ENCODE assay signal across 8 mouse cellular contexts in genomic region chr1:74304339-74304790, GRCm38 (mm10). TPM values are rescaled to one million over a fixed set of nuclear protein-coding genes. Genes with fewer than 3 reads are reported as not detected.
DNase-seq lines count a peak whose midpoint lies in the region; ATAC-seq and TF ChIP-seq lines count a peak whose summit lies in the region.

No protein-coding gene starts in this region.

- no peak for DNase-seq in left cerebral cortex, adult 2 months (ENCODE audit: extremely low spot score in 1 of 2, low spot score in 2 of 2)
- DNase-seq in left cerebral cortex, adult 8-10 months (ENCODE audit: low spot score in 2 of 2), result no peak
- DNase-seq in limb, embryonic 14.5 days (ENCODE audit: low spot score), result peak; percentile 46
- no peak for DNase-seq in urinary bladder, postnatal 10 days (ENCODE audit: low spot score)
- DNase-seq in left cerebral cortex, adult 18-20 months (ENCODE audit: low spot score in 2 of 2), result no peak
- no peak for DNase-seq in right cerebral cortex, postnatal 4 days

- H3K9me3 ChIP-seq in embryonic facial prominence, embryonic 15.5 days (replicated peaks), result no peaks in the 10 kb centered on the region
- H3K9me3 ChIP-seq in limb, embryonic 14.5 days (ENCODE audit: control insufficient read depth, low read length), result no peaks in the 10 kb centered on the region
- no peaks in the 10 kb centered on the region for H3K9me3 ChIP-seq in neural tube, embryonic 14.5 days (ENCODE audit: control insufficient read depth, low read length)

- no peaks in the 10 kb centered on the region for H3K27me3 ChIP-seq in embryonic facial prominence, embryonic 15.5 days
- no peaks in the 10 kb centered on the region for H3K27me3 ChIP-seq in limb, embryonic 14.5 days (ENCODE audit: control insufficient read depth, insufficient read depth, low read length)
- no peaks in the 10 kb centered on the region for H3K27me3 ChIP-seq in neural tube, embryonic 14.5 days (ENCODE audit: control insufficient read depth, insufficient read depth, low read length)

- no peak; the same call in 1 of the 2 replicates for TF ChIP-seq POLR2A in limb, embryonic 14.5 days (IDR thresholded peaks at IDR 0.05; ENCODE audit: borderline replicate concordance, extremely low read depth, insufficient read depth, insufficient read length)

- H3K9ac ChIP-seq in embryonic facial prominence, embryonic 15.5 days, result peak overlapping the region; percentile 77
- H3K9ac ChIP-seq in limb, embryonic 14.5 days (ENCODE audit: low read depth, low read length, severe bottlenecking), result peak overlapping the region; percentile 87
- peak overlapping the region; percentile 43; the same call in 1 of the 2 replicates for H3K9ac ChIP-seq in neural tube, embryonic 14.5 days (replicated peaks; ENCODE audit: low read depth, low read length)

- H3K27ac ChIP-seq in left cerebral cortex, adult 2 months, result peak overlapping the region; percentile 85
- peak overlapping the region; percentile 93 for H3K27ac ChIP-seq in embryonic facial prominence, embryonic 15.5 days (replicated peaks)
- H3K27ac ChIP-seq in limb, embryonic 14.5 days (replicated peaks; ENCODE audit: low read depth, low read length), result peak overlapping the region; percentile 88
- 0 out of 2 replicates have a peak overlapping the region, but pooled peaks have one; percentile 22 for H3K27ac ChIP-seq in neural tube, embryonic 14.5 days (ENCODE audit: low read depth, low read length)

- 4% methylated on average over 12 of the region's 12 CpGs for WGBS in embryonic facial prominence, embryonic 15.5 days
- 2% methylated on average over 12 of the region's 12 CpGs for WGBS in limb, embryonic 14.5 days
- WGBS in neural tube, embryonic 14.5 days, result 9% methylated on average over 12 of the region's 12 CpGs

- no peak for ATAC-seq in embryonic facial prominence, embryonic 15.5 days (ENCODE audit: insufficient number of reproducible peaks, low FRiP score, low TSS enrichment, low read depth)
- no peak; the same call in 1 of the 2 replicates for ATAC-seq in limb, embryonic 14.5 days (ENCODE audit: low FRiP score, low read depth)
- no peak for ATAC-seq in neural tube, embryonic 14.5 days (ENCODE audit: low read depth)

- no peaks in the 10 kb centered on the region for H3K36me3 ChIP-seq in embryonic facial prominence, embryonic 15.5 days
- no peaks in the 10 kb centered on the region for H3K36me3 ChIP-seq in limb, embryonic 14.5 days (ENCODE audit: control insufficient read depth, insufficient read depth, low read length)
- no peaks in the 10 kb centered on the region for H3K36me3 ChIP-seq in neural tube, embryonic 14.5 days (ENCODE audit: control insufficient read depth, insufficient read depth, low read length)

- TF ChIP-seq CTCF in left cerebral cortex, adult 2 months (IDR thresholded peaks at IDR 0.05), result no peak

- H3K4me3 ChIP-seq in left cerebral cortex, adult 2 months, result peak overlapping the region; percentile 82
- peak overlapping the region; percentile 79 for H3K4me3 ChIP-seq in embryonic facial prominence, embryonic 15.5 days (replicated peaks)
- peak overlapping the region; percentile 74 for H3K4me3 ChIP-seq in limb, embryonic 14.5 days (replicated peaks; ENCODE audit: low read length)
- peak overlapping the region; percentile 38 for H3K4me3 ChIP-seq in neural tube, embryonic 14.5 days (ENCODE audit: low read depth, low read length)

- intact Hi-C loops in left cerebral cortex, adult 2 months (cut with DNase I), result no loop called here

- H3K4me2 ChIP-seq in embryonic facial prominence, embryonic 15.5 days (replicated peaks), result peak overlapping the region; percentile 73
- H3K4me2 ChIP-seq in limb, embryonic 14.5 days (replicated peaks; ENCODE audit: low read depth, low read length, severe bottlenecking), result peak overlapping the region; percentile 73
- H3K4me2 ChIP-seq in neural tube, embryonic 14.5 days (ENCODE audit: low read depth, low read length), result peak overlapping the region; percentile 60

- H3K4me1 ChIP-seq in embryonic facial prominence, embryonic 15.5 days, result peaks cover 27% of the 10 kb centered on the region
- H3K4me1 ChIP-seq in limb, embryonic 14.5 days (ENCODE audit: control insufficient read depth, insufficient read depth, low read length), result peaks cover 6% of the 10 kb centered on the region
- H3K4me1 ChIP-seq in neural tube, embryonic 14.5 days (ENCODE audit: control insufficient read depth, insufficient read depth, low read length), result peaks cover 7% of the 10 kb centered on the region; the same call in 1 of the 2 replicates

RNA-seq across cellular contexts. Expression of gene Tmbim1, which starts 1.1 kb away (rescaled TPM):
- total RNA-seq in left cerebral cortex, adult 2 months (2021), result 10 to 100 TPM; 19.4 to 22.0 TPM
- 10 to 100 TPM; 28.2 to 32.3 (median 31.4) TPM for total RNA-seq in left cerebral cortex, adult 8-10 months (2022)
- polyA plus RNA-seq in embryonic facial prominence, embryonic 15.5 days (2015; fragmentation: Nextera tagmentation; extraction: Ambion mirVana), result 56.6 and 63.9 TPM in 2 replicates
- polyA plus RNA-seq in limb, embryonic 14.5 days (2012; rRNA removed), result 48.0 and 102 TPM in 2 replicates
- 37.7 and 41.7 TPM in 2 replicates for polyA plus RNA-seq in limb, embryonic 14.5 days (2014; fragmentation: Nextera tagmentation; extraction: Ambion mirVana)
- polyA plus RNA-seq in neural tube, embryonic 14.5 days (2014; fragmentation: Nextera tagmentation; extraction: Ambion mirVana), result 7.3 and 7.5 TPM in 2 replicates
- total RNA-seq in left cerebral cortex, adult 18-20 months (2021), result 10 to 100 TPM; 19.1 to 24.1 TPM

RNA-seq across cellular contexts. Expression of gene Pnkd, which starts 19.6 kb away (rescaled TPM):
- total RNA-seq in left cerebral cortex, adult 2 months (2021), result 100 to 1,000 TPM; 155 to 164 TPM
- 100 to 1,000 TPM; 162 to 185 (median 173) TPM for total RNA-seq in left cerebral cortex, adult 8-10 months (2022)
- 120 and 130 TPM in 2 replicates for polyA plus RNA-seq in embryonic facial prominence, embryonic 15.5 days (2015; fragmentation: Nextera tagmentation; extraction: Ambion mirVana)
- 63.9 and 70.7 TPM in 2 replicates for polyA plus RNA-seq in limb, embryonic 14.5 days (2012; rRNA removed)
- 124 and 129 TPM in 2 replicates for polyA plus RNA-seq in limb, embryonic 14.5 days (2014; fragmentation: Nextera tagmentation; extraction: Ambion mirVana)
- polyA plus RNA-seq in neural tube, embryonic 14.5 days (2014; fragmentation: Nextera tagmentation; extraction: Ambion mirVana), result 137 and 145 TPM in 2 replicates
- total RNA-seq in left cerebral cortex, adult 18-20 months (2021), result 100 to 1,000 TPM; 179 TPM

RNA-seq across cellular contexts. Expression of gene Aamp, which starts 19.8 kb away (rescaled TPM):
- 100 to 1,000 TPM; 140 to 143 TPM for total RNA-seq in left cerebral cortex, adult 2 months (2021)
- 100 to 1,000 TPM; 138 to 159 (median 148) TPM for total RNA-seq in left cerebral cortex, adult 8-10 months (2022)
- polyA plus RNA-seq in embryonic facial prominence, embryonic 15.5 days (2015; fragmentation: Nextera tagmentation; extraction: Ambion mirVana), result 247 and 256 TPM in 2 replicates
- 174 and 181 TPM in 2 replicates for polyA plus RNA-seq in limb, embryonic 14.5 days (2012; rRNA removed)
- polyA plus RNA-seq in limb, embryonic 14.5 days (2014; fragmentation: Nextera tagmentation; extraction: Ambion mirVana), result 228 and 238 TPM in 2 replicates
- polyA plus RNA-seq in neural tube, embryonic 14.5 days (2014; fragmentation: Nextera tagmentation; extraction: Ambion mirVana), result 188 and 204 TPM in 2 replicates
- total RNA-seq in left cerebral cortex, adult 18-20 months (2021), result 100 to 1,000 TPM; 141 to 150 TPM

RNA-seq across cellular contexts. Expression of gene Gpbar1, which starts 26.0 kb away (rescaled TPM):
- total RNA-seq in left cerebral cortex, adult 2 months (2021), result not detected
- total RNA-seq in left cerebral cortex, adult 8-10 months (2022), result not detected
- not detected in 2 replicates for polyA plus RNA-seq in embryonic facial prominence, embryonic 15.5 days (2015; fragmentation: Nextera tagmentation; extraction: Ambion mirVana)
- not detected in 2 replicates for polyA plus RNA-seq in limb, embryonic 14.5 days (2012; rRNA removed)
- polyA plus RNA-seq in limb, embryonic 14.5 days (2014; fragmentation: Nextera tagmentation; extraction: Ambion mirVana), result 0.25 and 0.34 TPM in 2 replicates
- not detected in 2 replicates for polyA plus RNA-seq in neural tube, embryonic 14.5 days (2014; fragmentation: Nextera tagmentation; extraction: Ambion mirVana)
- total RNA-seq in left cerebral cortex, adult 18-20 months (2021), result not detected

RNA-seq across cellular contexts. Expression of gene Catip, which starts 57.5 kb away (rescaled TPM):
- 1 to 10 TPM in 1 of 2 experiments, under 1 TPM in 1; 0.54 to 1.9 TPM for total RNA-seq in left cerebral cortex, adult 2 months (2021)
- 1 to 10 TPM; 1.4 to 2.5 (median 1.8) TPM for total RNA-seq in left cerebral cortex, adult 8-10 months (2022)
- 2.5 and 2.8 TPM in 2 replicates for polyA plus RNA-seq in embryonic facial prominence, embryonic 15.5 days (2015; fragmentation: Nextera tagmentation; extraction: Ambion mirVana)
- 3.8 and 4.2 TPM in 2 replicates for polyA plus RNA-seq in limb, embryonic 14.5 days (2012; rRNA removed)
- 0.73 and 1.8 TPM in 2 replicates for polyA plus RNA-seq in limb, embryonic 14.5 days (2014; fragmentation: Nextera tagmentation; extraction: Ambion mirVana)
- 0.86 and 1.1 TPM in 2 replicates for polyA plus RNA-seq in neural tube, embryonic 14.5 days (2014; fragmentation: Nextera tagmentation; extraction: Ambion mirVana)
- total RNA-seq in left cerebral cortex, adult 18-20 months (2021), result 1 to 10 TPM in 1 of 2 experiments, under 1 TPM in 1; 0.82 to 1.5 TPM

Comparison
In these comparisons a context has a peak if more than half of its experiments do, and no peak if none do; other contexts are left out.
1. H3K27ac ChIP-seq: peak in every context shown above with its lines; median percentile 93 in embryonic facial prominence, embryonic 15.5 days; 88 in limb, embryonic 14.5 days; 85 in left cerebral cortex, adult 2 months; 22 in neural tube, embryonic 14.5 days.